Mouse (Mus musculus) intestine, postnatal 0 days (tissue): Measurements from ENCODE around the gene Mcur1. TPM values are rescaled to one million over a fixed set of nuclear protein-coding genes. Genes with fewer than 3 reads are reported as not detected.

ENCODE experiments used
- ATAC-seq: fragments of 200-750 bp; cut with Nextera tagmentation; 2 replicates; pipeline ENCODE4 v1.8.0; 2017; ENCODE audit warnings: mild to moderate bottlenecking, moderate TSS enrichment, moderate library complexity
- H3K27ac ChIP-seq: fragments of 300-500 bp; sonication (generic); 2 replicates; pipeline ENCODE4 v1.5.1; 2014; ENCODE audit warnings: mild to moderate bottlenecking, low read depth, low read length, moderate library complexity
- H3K27me3 ChIP-seq: fragments of 300-500 bp; sonication (generic); replicated peaks from 2 replicates; pipeline ENCODE4 v1.6.1; 2014; ENCODE audit warnings: low read length, mixed read lengths; ENCODE audit not compliant: control insufficient read depth, insufficient read depth
- H3K36me3 ChIP-seq: fragments of 300-500 bp; sonication (generic); 2 replicates; pipeline ENCODE4 v1.6.1; 2014; ENCODE audit warnings: mild to moderate bottlenecking, moderate library complexity; ENCODE audit not compliant: control insufficient read depth, insufficient read depth
- H3K4me1 ChIP-seq: fragments of 300-500 bp; sonication (generic); replicated peaks from 2 replicates; pipeline ENCODE4 v1.6.1; 2014; ENCODE audit warnings: antibody characterized with exemption, low read length, mixed read lengths; ENCODE audit not compliant: control insufficient read depth, insufficient read depth
- H3K4me2 ChIP-seq: fragments of 300-500 bp; sonication (generic); replicated peaks from 2 replicates; pipeline ENCODE4 v1.6.1; 2014; ENCODE audit warnings: low read depth, mild to moderate bottlenecking, moderate library complexity
- H3K4me3 ChIP-seq: fragments of 300-500 bp; sonication (generic); 2 replicates; pipeline ENCODE4 v1.5.1; 2014; ENCODE audit warnings: low read depth, low read length
- H3K9ac ChIP-seq: fragments of 300-500 bp; sonication (generic); 2 replicates; pipeline ENCODE4 v1.6.1; 2014; ENCODE audit warnings: mild to moderate bottlenecking, low read depth, low read length
- H3K9me3 ChIP-seq: fragments of 300-500 bp; sonication (generic); 2 replicates; pipeline ENCODE4 v1.6.1; 2016; ENCODE audit warnings: mixed run types; ENCODE audit not compliant: control insufficient read depth
- CTCF ChIP-seq: sonication (generic); IDR thresholded peaks from 2 replicates; pipeline ENCODE4 v1.5.1; 2016; ENCODE audit warnings: low read depth, mild to moderate bottlenecking, control low read depth, antibody characterized with exemption, moderate library complexity
- WGBS: fragments of 180-500 bp; shearing (Covaris S2); extraction: QIAGEN DNeasy Blood & Tissue Kit; methylation state at CpG from one replicate; pipeline ENCODE4 v1.1.7; 2014; 5-methylcytosine and 5-hydroxymethylcytosine counted together
- polyA plus RNA-seq: library from polyadenylated mRNA; unstranded; fragments of >200 nt; fragmentation: Nextera tagmentation; extraction: Ambion mirVana; gene quantifications from 2 replicates; pipeline ENCODE4 v1.2.1, GENCODE M21; 2015

Gene Mcur1
- polyA plus RNA-seq, 1 experiment from 2014 or later, result 15.4 TPM

DNA sequence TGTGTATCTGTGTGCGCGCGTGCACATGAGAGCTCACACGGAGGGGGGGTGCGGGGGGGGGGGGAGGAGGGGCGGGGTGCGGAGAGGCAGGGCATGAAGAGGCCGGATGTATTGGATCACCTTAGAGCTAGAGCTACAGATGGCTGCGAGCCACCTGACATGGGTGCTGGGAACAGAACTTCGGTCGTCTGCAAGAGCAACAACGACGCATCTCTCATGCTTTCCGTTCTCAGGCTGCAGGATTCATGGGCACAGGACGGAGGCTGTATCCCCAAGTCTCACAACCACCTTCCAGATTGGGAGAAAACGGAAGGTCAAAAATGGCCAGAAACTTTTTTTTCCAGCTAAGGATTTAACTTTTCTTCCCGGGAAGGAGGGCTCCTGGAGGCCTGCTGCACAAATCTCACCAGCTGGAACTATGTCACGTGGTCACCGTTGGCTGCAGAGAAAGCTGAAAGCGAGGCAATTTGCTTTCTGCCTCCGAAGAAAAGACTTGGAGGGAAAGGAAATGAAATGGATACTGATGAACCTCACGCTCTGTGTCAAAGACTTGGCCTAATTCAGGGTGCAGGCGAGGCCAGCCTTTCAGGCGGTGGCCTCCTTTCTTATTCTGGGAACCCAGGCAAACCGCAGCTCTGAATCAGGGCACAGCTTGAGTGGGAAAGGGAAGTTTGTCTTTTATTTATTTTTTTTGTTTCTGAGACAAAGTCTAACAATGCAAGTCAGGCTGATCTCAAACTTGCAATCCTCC lies 7.3 kb upstream of the Mcur1 start:
- Histone ChIP-seq H3K4me3 (no peak overlapping the region), H3K4me2 (peak overlapping the region; percentile 27; the same call in 1 of the 2 replicates), H3K27me3 (no peaks in the 10 kb centered on the region), H3K9me3 (no peaks in the 10 kb centered on the region), H3K36me3 (no peaks in the 10 kb centered on the region), H3K4me1 (no peaks in the 10 kb centered on the region), H3K9ac (no peak overlapping the region), H3K27ac (no peak overlapping the region)
- no peak for TF ChIP-seq CTCF
- 70% methylated on average over 25 of the region's 25 CpGs for WGBS
- no peak for ATAC-seq

DNA sequence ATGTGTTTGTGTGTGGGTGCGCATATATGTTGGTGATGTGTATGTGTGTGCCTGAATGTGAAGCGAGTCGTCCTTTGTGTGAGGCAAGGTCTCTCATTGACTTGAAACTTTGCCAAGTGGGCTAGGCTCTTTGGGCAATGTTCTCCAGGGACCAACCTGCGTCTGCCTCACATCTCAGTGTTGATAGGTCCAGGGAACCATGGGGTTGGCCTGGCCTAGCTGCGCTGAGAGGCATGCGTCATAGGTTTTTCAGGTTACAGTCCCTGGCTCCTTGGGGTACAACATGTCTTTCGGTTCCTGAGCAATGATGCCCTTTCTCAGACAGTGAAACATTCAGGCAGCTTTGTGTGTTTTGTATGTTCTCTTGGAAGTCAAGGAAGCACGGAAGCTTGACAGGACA lies 6.2 kb upstream of the Mcur1 start:
- no peak for ATAC-seq
- Histone ChIP-seq H3K4me1 (no peaks in the 10 kb centered on the region), H3K4me3 (no peak overlapping the region), H3K27me3 (no peaks in the 10 kb centered on the region), H3K9ac (no peak overlapping the region), H3K27ac (no peak overlapping the region), H3K36me3 (no peaks in the 10 kb centered on the region), H3K4me2 (no peak overlapping the region), H3K9me3 (no peaks in the 10 kb centered on the region)
- 91% methylated on average over 8 of the region's 8 CpGs for WGBS
- TF ChIP-seq CTCF, result no peak

DNA sequence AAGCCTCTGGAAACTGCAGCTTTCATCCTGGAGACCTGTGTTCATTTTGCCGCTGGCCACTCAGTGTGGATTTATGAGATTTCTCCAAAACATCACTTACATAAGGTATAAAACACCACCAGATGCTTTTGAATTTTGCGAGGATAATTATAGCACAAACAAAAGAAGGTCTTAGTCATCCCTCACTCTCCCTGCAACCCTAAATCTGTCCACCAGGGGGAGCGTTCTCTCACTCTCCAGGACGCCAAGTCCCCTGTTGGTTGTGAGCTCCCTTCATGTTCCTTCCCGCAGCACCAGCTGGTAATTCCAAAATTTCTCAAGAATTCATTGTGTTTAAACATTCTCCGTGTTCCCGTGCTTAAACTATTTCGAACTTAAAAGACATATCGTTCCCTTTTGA lies 5.4 kb upstream of the Mcur1 start:
- Histone ChIP-seq H3K27me3 (no peaks in the 10 kb centered on the region), H3K4me2 (no peak overlapping the region), H3K9me3 (no peaks in the 10 kb centered on the region), H3K4me3 (no peak overlapping the region), H3K4me1 (no peaks in the 10 kb centered on the region), H3K9ac (no peak overlapping the region), H3K36me3 (no peaks in the 10 kb centered on the region), H3K27ac (no peak overlapping the region)
- no peak for ATAC-seq
- TF ChIP-seq CTCF, result peak; percentile 91
- WGBS, result 12% methylated on average over 9 of the region's 9 CpGs

DNA sequence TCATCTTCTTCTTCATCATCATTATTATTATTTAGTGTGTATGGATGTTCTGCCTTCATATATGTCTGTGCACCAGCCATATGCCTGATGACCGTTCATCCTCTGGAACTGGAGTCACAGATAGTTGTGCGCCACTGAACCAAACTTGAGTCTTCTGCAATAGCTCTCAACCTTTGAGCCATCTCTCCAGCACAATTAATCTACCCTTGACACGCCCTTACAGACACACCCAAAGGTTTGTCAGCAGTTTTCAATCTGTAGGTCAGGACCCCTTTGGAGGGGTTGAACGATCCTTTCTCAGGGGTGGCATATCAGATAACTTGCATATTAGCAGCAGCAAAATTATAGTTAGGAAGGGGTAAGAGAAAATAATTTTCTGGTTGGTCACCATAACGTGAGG lies 4.7 kb upstream of the Mcur1 start:
- H3K27me3 ChIP-seq, result no peaks in the 10 kb centered on the region
- H3K27ac ChIP-seq, result no peak overlapping the region
- H3K4me2 ChIP-seq, result no peak overlapping the region
- no peak for TF ChIP-seq CTCF
- H3K9me3 ChIP-seq, result no peaks in the 10 kb centered on the region
- no peak overlapping the region for H3K4me3 ChIP-seq
- H3K36me3 ChIP-seq, result no peaks in the 10 kb centered on the region
- no peak overlapping the region for H3K9ac ChIP-seq
- no peak for ATAC-seq
- no peaks in the 10 kb centered on the region for H3K4me1 ChIP-seq
- 73% methylated on average over 5 of the region's 5 CpGs for WGBS

DNA sequence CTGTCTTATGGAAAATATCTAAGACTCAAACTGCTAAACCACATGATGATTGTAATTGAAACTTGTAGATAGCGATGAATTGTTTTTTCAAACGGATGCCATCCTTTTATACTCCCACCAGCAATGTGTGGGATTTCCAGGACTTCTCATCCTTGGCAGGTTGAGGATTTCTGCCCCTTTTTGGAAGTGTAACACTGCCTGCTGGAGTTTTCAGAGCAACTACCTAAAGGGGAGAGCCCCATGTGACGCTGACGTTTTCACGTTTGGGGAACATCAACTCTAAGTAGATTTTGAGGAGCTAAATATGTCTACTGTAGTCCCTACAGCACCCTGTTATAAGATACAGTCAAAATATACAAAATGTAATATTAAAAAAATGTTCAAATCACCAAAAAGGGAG lies 2.7 kb upstream of the Mcur1 start:
- no peak for TF ChIP-seq CTCF
- no peaks in the 10 kb centered on the region for H3K9me3 ChIP-seq
- no peak overlapping the region for H3K9ac ChIP-seq
- H3K27me3 ChIP-seq, result no peaks in the 10 kb centered on the region
- no peak for ATAC-seq
- whole genome bisulfite sequencing, result 90% methylated on average over 5 of the region's 5 CpGs
- H3K4me1 ChIP-seq, result peaks cover 6% of the 10 kb centered on the region; the same call in 1 of the 2 replicates
- no peak overlapping the region for H3K4me2 ChIP-seq
- no peak overlapping the region for H3K4me3 ChIP-seq
- no peak overlapping the region for H3K27ac ChIP-seq
- no peaks in the 10 kb centered on the region for H3K36me3 ChIP-seq

DNA sequence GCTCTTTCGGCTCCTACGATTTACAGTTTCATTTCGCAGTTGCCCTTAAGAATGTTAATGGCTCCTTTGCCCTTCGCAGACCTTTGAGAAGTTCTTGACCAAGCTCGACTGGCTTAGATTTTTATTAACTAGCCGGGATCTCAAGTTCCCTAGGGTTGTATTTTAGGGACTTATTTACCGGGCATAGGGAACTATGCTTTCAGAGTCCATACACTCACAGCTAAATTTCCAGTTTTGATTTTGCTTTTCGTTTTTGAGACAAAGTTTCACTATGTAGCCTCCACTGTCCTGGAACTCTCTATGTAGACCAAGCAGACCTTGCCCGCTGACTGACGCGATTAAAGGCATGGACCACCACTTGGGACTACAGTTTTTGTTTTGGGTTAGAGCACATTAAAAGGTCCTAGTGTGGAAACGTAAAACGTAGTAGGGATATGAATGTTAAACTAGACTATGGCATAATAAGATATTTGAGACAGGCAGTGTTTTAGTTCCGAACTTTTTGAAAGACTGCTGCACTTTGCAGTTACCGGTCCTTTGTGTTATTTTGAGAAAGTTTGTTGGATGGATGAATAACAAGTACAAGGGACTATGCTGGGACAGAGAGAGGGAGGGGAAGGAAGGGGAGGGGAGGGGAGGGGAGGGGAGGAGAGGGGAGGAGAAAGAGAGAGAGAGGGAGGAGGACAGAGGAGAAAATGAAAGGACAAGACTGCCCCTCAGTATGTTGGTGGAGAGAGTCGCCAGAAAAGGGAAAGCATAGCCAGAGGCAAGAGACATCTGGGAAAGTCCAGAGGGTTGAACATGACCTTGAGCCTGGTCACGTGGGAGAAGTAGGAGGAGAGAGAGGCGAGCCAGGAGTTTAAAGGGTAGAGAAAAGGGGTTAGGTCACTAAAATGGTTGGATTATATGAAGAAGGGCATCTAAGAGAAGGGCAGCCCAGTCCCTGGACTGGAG lies 744 bp upstream of the Mcur1 start:
- H3K4me3 ChIP-seq, result peak overlapping the region; percentile 73
- TF ChIP-seq CTCF, result no peak
- peak overlapping the region; percentile 84 for H3K9ac ChIP-seq
- 13% methylated on average over 18 of the region's 18 CpGs for WGBS
- no peak for ATAC-seq
- no peaks in the 10 kb centered on the region for H3K9me3 ChIP-seq
- peak overlapping the region; percentile 94 for H3K4me2 ChIP-seq
- H3K27me3 ChIP-seq, result no peaks in the 10 kb centered on the region
- peaks cover 6% of the 10 kb centered on the region; the same call in 1 of the 2 replicates for H3K4me1 ChIP-seq
- H3K27ac ChIP-seq, result peak overlapping the region; percentile 96
- H3K36me3 ChIP-seq, result no peaks in the 10 kb centered on the region
